Mouse (Mus musculus) kidney, adult 2 months (tissue): ENCODE data around the gene Gkn3. TPM values are rescaled to one million over a fixed set of nuclear protein-coding genes. Genes with fewer than 3 reads are reported as not detected.

Source experiments
- DNase-seq: peaks from one replicate; pipeline ENCODE4 v3.0.0; 2021
- H3K27ac ChIP-seq: fragments of 200-500 bp; 2 replicates; pipeline ENCODE4 v1.5.1; 2012; ENCODE audit warnings: low read depth, low read length, control low read depth, inconsistent platforms; ENCODE audit not compliant: insufficient read depth
- H3K27me3 ChIP-seq: fragments of 200-500 bp; replicated peaks from 2 replicates; pipeline ENCODE4 v1.6.1; 2012; ENCODE audit warnings: mild to moderate bottlenecking, moderate library complexity, low read length, inconsistent platforms; ENCODE audit not compliant: control insufficient read depth, insufficient read depth
- H3K36me3 ChIP-seq: fragments of 200-500 bp; 2 replicates; pipeline ENCODE4 v1.6.1; 2012; ENCODE audit warnings: mild to moderate bottlenecking, moderate library complexity, low read length, inconsistent platforms; ENCODE audit not compliant: control insufficient read depth, insufficient read depth
- H3K4me1 ChIP-seq: fragments of 200-500 bp; 2 replicates; pipeline ENCODE4 v1.6.1; 2011; ENCODE audit warnings: low read length; ENCODE audit not compliant: control insufficient read depth, insufficient read depth
- H3K4me3 ChIP-seq: fragments of 200-500 bp; 2 replicates; pipeline ENCODE4 v1.5.1; 2011; ENCODE audit warnings: mild to moderate bottlenecking, low read depth, low read length, control low read depth; ENCODE audit not compliant: insufficient read depth
- CTCF ChIP-seq: fragments of 200-500 bp; conservative IDR thresholded peaks from 2 replicates; pipeline ENCODE4 v1.5.1; 2011; ENCODE audit warnings: low read depth, mild to moderate bottlenecking, control low read depth, low read length, moderate library complexity, mixed read lengths; ENCODE audit not compliant: insufficient read depth, insufficient read length
- POLR2A ChIP-seq: fragments of 200-500 bp; IDR thresholded peaks from one replicate; pipeline ENCODE4 v1.6.1; 2011; ENCODE audit warnings: low read depth, low read length, control low read depth
- WGBS: fragments of 180-500 bp; shearing (Covaris S2); methylation state at CpG from one replicate; pipeline ENCODE4 v1.1.7; 2018; 5-methylcytosine and 5-hydroxymethylcytosine counted together
- polyA plus RNA-seq: library from polyadenylated mRNA; depleted of rRNA; stranded (reverse); fragments of >200 nt; gene quantifications from 2 replicates; pipeline ENCODE4 v1.2.3, GENCODE M21; 2012; rRNA removed

Gkn3 gene
- 0.58 and 1.5 TPM in 2 replicates for polyA plus RNA-seq

GRCm38 (mm10) chr6:87388877-87389276 lies at the start of gene Gkn3:
Gene Gkn3 (minus strand): TSS chr6:87388935.
- TF ChIP-seq CTCF (no peak), POLR2A (no peak)
- no peak within 1 kb of the TSS for H3K4me3 ChIP-seq
- DNase-seq, result no peak
- no peaks in the 10 kb centered on the region for H3K4me1 ChIP-seq
- no peaks in the 10 kb centered on the region for H3K36me3 ChIP-seq
- WGBS, result 54% methylated on average over 7 of the region's 7 CpGs
- H3K27ac ChIP-seq, result no peak within 1 kb of the TSS
- no peaks in the 10 kb centered on the region; the same call in 1 of the 2 replicates for H3K27me3 ChIP-seq

GRCm38 (mm10) chr6:87436745-87437144 lies 48.0 kb upstream of the Gkn3 start:
- Histone ChIP-seq H3K36me3 (no peaks in the 10 kb centered on the region), H3K27me3 (peaks cover 1% of the 10 kb centered on the region; the same call in 1 of the 2 replicates), H3K27ac (no peak overlapping the region), H3K4me3 (no peak overlapping the region), H3K4me1 (no peaks in the 10 kb centered on the region)
- TF ChIP-seq CTCF (no peak), POLR2A (no peak)
- 73% methylated on average over 8 of the region's 8 CpGs for WGBS
- no peak for DNase-seq

GRCm38 (mm10) chr6:87435791-87436190 lies 47.1 kb upstream of the Gkn3 start:
- Histone ChIP-seq H3K36me3 (no peaks in the 10 kb centered on the region), H3K4me3 (no peak overlapping the region), H3K4me1 (no peaks in the 10 kb centered on the region), H3K27me3 (peaks cover 1% of the 10 kb centered on the region; the same call in 1 of the 2 replicates), H3K27ac (no peak overlapping the region)
- TF ChIP-seq CTCF (no peak), POLR2A (no peak)
- no peak for DNase-seq
- 88% methylated on average over 3 of the region's 3 CpGs for WGBS

- Histone ChIP-seq H3K27me3 (peaks cover 1% of the 10 kb centered on the region; the same call in 1 of the 2 replicates), H3K27ac (no peak within 1 kb of the TSS), H3K4me1 (no peaks in the 10 kb centered on the region), H3K4me3 (no peak within 1 kb of the TSS), H3K36me3 (no peaks in the 10 kb centered on the region)
- no peak for DNase-seq
- WGBS, result 68% methylated on average over 7 of the region's 7 CpGs
- TF ChIP-seq CTCF (no peak), POLR2A (no peak)
Observed at GRCm38 (mm10) chr6:87428487-87429044, 39.8 kb upstream of the Gkn3 start, which contains the start of gene Bmp10. Gene Bmp10 (plus strand): TSS chr6:87428994.

GRCm38 (mm10) chr6:87427616-87428015 lies 38.9 kb upstream of the Gkn3 start:
- no peak for TF ChIP-seq POLR2A
- no peak for TF ChIP-seq CTCF
- no peaks in the 10 kb centered on the region for H3K36me3 ChIP-seq
- no peak overlapping the region for H3K4me3 ChIP-seq
- H3K27ac ChIP-seq, result no peak overlapping the region
- no peak for DNase-seq
- H3K27me3 ChIP-seq, result peaks cover 1% of the 10 kb centered on the region; the same call in 1 of the 2 replicates
- H3K4me1 ChIP-seq, result no peaks in the 10 kb centered on the region
- 91% methylated on average over 8 of the region's 8 CpGs for WGBS

- Histone ChIP-seq H3K4me3 (no peak overlapping the region), H3K27ac (no peak overlapping the region), H3K4me1 (no peaks in the 10 kb centered on the region), H3K36me3 (no peaks in the 10 kb centered on the region), H3K27me3 (no peaks in the 10 kb centered on the region; the same call in 1 of the 2 replicates)
- WGBS, result 64% methylated on average over 5 of the region's 5 CpGs
- DNase-seq, result no peak
- no peak for TF ChIP-seq CTCF
- no peak for TF ChIP-seq POLR2A
Observed at GRCm38 (mm10) chr6:87426954-87427353, 38.2 kb upstream of the Gkn3 start.

- DNase-seq, result peak; percentile 62
- H3K4me1 ChIP-seq, result no peaks in the 10 kb centered on the region
- no peaks in the 10 kb centered on the region for H3K36me3 ChIP-seq
- no peak for TF ChIP-seq POLR2A
- no peak for TF ChIP-seq CTCF
- 55% methylated on average over 19 of the region's 19 CpGs for WGBS
- H3K27ac ChIP-seq, result no peak overlapping the region
- no peaks in the 10 kb centered on the region; the same call in 1 of the 2 replicates for H3K27me3 ChIP-seq
- H3K4me3 ChIP-seq, result peak overlapping the region; percentile 35; the same call in 1 of the 2 replicates
Observed at GRCm38 (mm10) chr6:87424037-87424816, 35.5 kb upstream of the Gkn3 start.
